Mouse (Mus musculus) heart, postnatal 0 days (tissue): ENCODE measurements around the gene Ppp2r5d.

ENCODE experiments used
- CTCF ChIP-seq: IDR thresholded peaks from 2 replicates; pipeline ENCODE4 v1.5.1; 2016; ENCODE audit warnings: antibody characterized with exemption, control low read depth, low read depth
- EP300 ChIP-seq: IDR thresholded peaks from 2 replicates; pipeline ENCODE4 v1.6.1; 2016; ENCODE audit warnings: antibody characterized with exemption, low read depth

DNA sequence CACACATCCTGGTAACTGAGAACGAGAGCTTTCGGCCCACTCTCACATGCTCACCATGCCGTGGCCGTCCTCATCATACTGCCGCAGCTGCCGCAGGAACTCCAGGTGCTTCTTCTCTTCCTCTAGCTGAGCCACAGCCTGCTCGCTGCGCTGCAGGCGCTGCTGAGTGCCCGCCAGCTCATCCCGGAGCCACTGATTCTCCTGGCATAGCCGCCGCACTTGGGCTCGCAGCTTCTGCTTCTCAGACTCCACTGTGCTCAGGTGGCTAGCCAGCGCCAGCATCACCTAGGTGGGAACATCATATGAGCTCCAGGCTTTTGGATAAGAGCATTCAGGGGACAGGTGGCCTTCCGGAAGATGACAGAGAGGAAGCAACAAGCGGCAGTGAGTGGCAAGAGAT lies 62.9 kb downstream of the Ppp2r5d start:
- TF ChIP-seq CTCF (no peak), EP300 (no peak)
